Mouse (Mus musculus): ENCODE results near the gene Nr1d1.

The Nr1d1 gene

DNA sequence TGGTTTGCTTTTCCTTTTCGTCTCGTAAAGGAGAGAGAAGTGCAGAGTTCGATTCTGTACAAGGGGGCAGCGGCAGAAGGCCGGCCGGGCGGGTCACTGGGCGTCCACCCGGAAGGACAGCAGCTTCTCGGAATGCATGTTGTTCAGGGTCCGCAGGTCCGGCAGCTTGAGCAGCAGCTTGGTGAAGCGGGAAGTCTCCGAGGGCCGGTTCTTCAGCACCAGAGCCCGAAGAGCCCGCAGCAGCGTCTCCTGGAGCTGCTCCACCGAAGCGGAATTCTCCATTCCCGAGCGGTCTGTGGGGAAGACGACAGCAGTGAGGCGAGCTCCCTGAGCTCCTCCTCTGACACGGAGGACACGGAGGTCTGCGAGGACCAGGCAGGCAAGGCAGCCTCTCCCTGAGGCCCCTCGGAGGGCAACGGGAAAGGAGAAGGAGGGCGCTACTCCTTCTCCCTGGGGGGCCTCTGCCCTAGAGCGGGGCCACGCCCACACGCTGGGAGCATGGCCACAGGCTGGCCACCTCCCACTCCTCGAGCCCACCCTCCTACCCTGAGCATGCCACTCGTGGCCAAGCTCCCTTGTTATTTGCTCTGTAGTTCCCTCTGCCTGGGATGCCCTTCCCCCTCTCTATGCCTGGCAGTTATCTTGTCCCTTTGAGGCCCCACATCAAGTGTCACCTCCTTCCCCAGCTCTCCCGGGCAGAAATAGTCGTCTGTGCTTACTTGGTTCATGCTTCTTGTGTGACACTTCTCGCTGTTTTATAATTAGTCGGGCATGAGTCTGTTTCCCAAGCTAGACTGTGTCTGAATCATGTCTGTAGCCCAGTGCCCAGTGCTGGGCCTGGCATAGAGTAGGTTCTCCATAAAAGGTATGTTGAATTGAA lies 6.8 kb downstream of the Nr1d1 start:
- CTCF ChIA-PET: interaction anchor here in 3 of 4 experiments (0.6 to 2.0 kb wide), 8 partner anchors 9 to 378 kb away, joined by 3 to 12 read pairs (median 4); no protein-coding TSS in a partner anchor
- POLR2A ChIA-PET: interaction anchor here in 3 of 4 experiments (0.6 to 2.0 kb wide), 20 partner anchors 8 to 88 kb away, joined by 3 to 13 read pairs (median 3); partner anchors contain the start of gene Thra (in 2 of the 3)

DNA sequence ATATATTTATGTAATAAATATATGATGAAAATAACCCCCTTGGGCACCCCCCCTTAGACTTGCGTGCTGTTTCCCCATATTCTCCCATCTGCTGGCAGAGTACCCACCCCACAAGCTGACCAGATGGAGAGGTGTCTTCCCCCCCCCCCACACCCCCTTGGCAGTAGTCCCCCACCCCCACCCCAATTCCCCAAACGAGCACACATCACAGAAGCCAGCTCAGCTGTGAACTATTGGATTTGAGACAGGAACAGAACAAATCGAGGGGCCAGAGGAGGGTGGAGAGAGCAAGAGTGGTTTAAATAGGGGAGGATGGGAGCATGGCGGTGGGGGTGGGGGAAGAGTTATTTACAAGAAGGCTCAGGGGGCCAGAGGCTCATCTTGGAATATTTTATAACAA lies 7.4 kb downstream of the Nr1d1 start:
- POLR2A ChIA-PET: interaction anchor here in 3 of 4 experiments (0.6 to 2.0 kb wide), 17 partner anchors 9 to 1987 kb away, joined by 3 to 13 read pairs (median 3); partner anchors contain the start of gene Thra (in 1 of the 3)
- CTCF ChIA-PET: interaction anchor here in 3 of 4 experiments (0.6 to 2.0 kb wide), 9 partner anchors 9 to 378 kb away, joined by 3 to 12 read pairs (median 3); no protein-coding TSS in a partner anchor

DNA sequence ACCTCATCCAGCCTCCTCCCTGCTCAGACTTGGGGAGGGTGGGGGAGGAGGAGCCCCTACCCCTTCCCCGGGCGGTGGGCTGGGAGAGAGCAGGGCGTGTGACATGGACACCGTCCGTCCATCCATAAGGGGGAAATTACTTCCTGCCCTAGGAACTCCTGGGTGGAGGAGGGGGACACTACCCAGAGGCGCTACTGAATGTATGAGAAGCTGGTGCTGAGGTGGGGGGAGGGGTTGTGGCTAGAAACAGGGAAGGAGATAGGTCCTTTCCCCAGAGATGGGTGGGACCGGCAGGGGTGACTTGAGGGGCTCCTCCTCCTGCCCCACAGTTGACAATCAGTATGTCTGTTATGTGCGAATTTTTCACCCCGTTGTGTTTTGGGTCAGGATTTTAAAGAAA lies 7.9 kb downstream of the Nr1d1 start:
- CTCF ChIA-PET: interaction anchor here in 3 of 4 experiments (0.6 to 2.0 kb wide), 7 partner anchors 9 to 379 kb away, joined by 3 to 12 read pairs (median 3); no protein-coding TSS in a partner anchor
- POLR2A ChIA-PET: interaction anchor here in 3 of 4 experiments (0.6 to 2.0 kb wide), 11 partner anchors 10 to 1986 kb away, joined by 3 to 13 read pairs (median 3); partner anchors contain the start of gene Thra (in 1 of the 3)

DNA sequence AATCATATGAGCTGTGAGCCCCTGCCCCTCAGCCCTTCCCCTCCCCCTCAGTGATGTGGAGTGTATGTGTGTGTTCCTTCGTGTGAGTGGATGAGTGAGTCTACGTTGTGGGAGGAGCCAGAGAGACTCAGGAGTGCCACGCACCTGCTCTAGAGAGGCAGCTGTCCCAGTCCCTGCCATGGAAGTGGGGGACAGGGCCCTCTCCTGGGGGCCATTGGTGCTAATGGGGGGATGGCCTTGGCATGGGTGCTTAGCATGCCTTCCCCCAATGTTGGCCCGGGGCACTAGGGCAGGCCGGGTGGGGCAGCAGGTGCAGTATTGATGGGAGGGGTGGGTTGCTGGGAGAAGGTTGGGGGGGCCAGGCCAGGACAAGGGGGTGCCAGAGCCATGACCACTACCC lies 8.3 kb downstream of the Nr1d1 start:
- ChIA-PET CTCF (interaction anchor here in 2 of 4 experiments (1.0 to 2.0 kb wide), 4 partner anchors 10 to 60 kb away, joined by 3 to 5 read pairs (median 3); no protein-coding TSS in a partner anchor), POLR2A (interaction anchor here in 2 of 4 experiments (0.6 to 1.7 kb wide), 4 partner anchors 10 to 24 kb away, joined by 3 to 8 read pairs (median 3); no protein-coding TSS in a partner anchor)

DNA sequence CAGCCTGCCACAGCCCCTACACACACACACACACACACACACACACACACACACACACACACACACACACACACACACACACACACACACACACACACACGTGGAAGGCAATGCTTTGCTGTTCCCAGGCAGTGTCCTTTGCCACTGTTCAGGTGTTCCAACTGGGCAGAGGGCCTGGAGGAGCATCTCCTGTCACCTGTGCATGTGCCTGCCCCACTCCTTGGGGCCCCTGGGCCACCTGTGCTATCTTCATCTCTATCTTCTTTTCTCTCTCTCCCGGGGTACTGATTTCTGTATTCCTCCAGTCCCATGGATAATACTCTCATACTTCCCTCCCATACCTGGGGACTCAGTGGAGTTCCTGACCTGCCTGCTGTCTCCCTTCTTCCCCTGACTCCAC lies 8.8 kb downstream of the Nr1d1 start:
- ChIA-PET CTCF (interaction anchor here in 1 of 4 experiments (1.0 to 1.1 kb wide), 2 partner anchors 48 to 49 kb away, joined by 3 to 4 read pairs; no protein-coding TSS in a partner anchor), POLR2A (interaction anchor here in 2 of 4 experiments (0.6 to 5.1 kb wide), 4 partner anchors 8 to 24 kb away, joined by 3 to 70 read pairs (median 6); partner anchors contain the start of gene Nr1d1 (in 1 of the 2))

DNA sequence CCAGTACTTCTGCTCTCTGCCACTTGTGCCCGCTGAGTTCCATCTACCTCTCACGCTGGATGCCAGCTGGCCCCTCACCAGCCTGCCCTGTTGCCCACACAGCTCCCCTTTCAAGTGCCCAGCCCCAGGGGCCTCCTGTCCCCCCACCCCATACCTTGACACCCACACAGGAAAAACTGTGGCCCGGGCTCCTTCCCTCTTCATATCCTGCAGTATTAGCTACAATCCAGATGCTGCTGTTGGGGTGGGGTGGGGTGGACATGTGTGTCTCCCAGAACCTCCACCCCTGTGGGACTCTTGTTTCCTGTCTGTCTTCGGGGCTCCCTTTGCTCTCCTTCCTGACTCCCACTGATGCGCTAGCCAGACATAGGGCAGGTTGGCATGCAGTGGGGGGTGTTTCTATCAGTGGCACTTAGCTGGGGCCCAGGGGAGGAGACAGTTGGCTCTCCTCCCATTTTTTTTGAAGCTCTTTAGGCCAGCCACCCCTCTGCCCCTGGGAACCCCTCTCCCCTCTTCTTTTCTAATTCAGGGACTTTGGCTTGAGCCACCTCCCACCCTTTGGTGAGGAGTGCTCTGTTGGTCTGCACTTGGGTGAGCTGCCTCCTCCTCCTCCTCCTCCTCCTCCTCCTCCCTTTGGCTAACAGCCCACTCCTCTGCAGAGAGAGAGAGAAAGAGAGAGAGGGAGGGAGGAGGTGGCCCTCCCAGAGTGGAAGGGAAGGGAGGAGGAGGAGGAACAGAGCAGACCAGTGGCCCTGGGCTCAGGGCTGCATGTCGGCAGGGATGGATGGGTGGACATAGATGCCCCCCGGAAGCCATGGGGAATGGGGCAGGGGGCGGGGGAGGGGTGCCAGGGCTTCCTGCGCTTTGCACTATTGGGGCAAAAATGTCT lies 9.5 kb downstream of the Nr1d1 start:
- POLR2A ChIA-PET: interaction anchor here in 2 of 4 experiments (0.6 to 5.3 kb wide), 14 partner anchors 9 to 84 kb away, joined by 3 to 76 read pairs (median 4); partner anchors contain the start of genes Nr1d1 (in 2 of the 2), Thra (in 2 of the 2), Med24 (in 1 of the 2) and Msl1 (in 1 of the 2)
- CTCF ChIA-PET: interaction anchor here in 3 of 4 experiments (0.7 to 3.9 kb wide), 8 partner anchors 8 to 1965 kb away, joined by 3 to 28 read pairs (median 4); no protein-coding TSS in a partner anchor

DNA sequence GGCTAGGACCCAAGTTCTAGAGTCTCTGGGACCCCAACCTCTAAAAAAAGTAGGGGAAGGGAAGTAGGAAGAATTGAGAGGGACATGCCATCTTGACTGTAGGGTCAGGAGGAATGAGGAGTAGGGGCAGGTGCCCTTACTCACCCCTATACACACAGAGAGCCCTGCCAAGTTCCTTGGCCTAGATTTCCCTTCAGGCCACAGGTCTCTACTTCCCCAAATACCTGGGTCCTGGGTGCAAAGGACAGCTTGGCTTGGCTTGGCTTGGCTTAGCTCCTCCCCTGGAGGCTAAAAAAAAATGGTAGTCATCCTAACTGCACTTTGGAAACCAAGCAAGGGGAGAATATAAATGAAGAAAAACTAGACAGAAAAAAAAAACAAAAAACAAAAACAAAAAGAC lies 10.4 kb downstream of the Nr1d1 start:
- ChIA-PET CTCF (interaction anchor here (0.6 to 3.9 kb wide), 8 partner anchors 9 to 1966 kb away, joined by 3 to 28 read pairs (median 6); no protein-coding TSS in a partner anchor), POLR2A (interaction anchor here (0.7 to 5.3 kb wide), 14 partner anchors 9 to 1569 kb away, joined by 3 to 76 read pairs (median 4); partner anchors contain the start of genes Nr1d1 (in 2 of the 4), Thra (in 2 of the 4), Med24 (in 1 of the 4) and Psmd3 (in 1 of the 4))

DNA sequence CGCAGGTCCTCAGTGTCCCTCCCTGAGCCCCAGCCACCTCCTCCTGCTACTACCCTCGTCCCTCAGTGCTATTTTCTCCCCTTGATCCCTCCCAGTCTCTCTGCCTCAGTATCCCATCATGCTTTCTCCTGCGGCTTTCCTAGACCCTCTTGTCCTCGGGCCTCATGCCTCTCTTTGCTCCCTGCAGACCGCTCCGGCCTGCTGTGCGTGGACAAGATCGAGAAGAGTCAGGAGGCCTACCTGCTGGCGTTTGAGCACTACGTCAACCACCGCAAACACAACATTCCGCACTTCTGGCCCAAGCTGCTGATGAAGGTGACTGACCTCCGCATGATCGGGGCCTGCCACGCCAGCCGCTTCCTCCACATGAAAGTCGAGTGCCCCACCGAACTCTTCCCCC lies 11.0 kb downstream of the Nr1d1 start:
- POLR2A ChIA-PET: interaction anchor here (0.6 to 5.3 kb wide), 16 partner anchors 10 to 302 kb away, joined by 3 to 76 read pairs (median 5); partner anchors contain the start of genes Nr1d1 (in 3 of the 4), Psmd3 (in 2 of the 4), Thra (in 2 of the 4) and Med24 (in 1 of the 4)

DNA sequence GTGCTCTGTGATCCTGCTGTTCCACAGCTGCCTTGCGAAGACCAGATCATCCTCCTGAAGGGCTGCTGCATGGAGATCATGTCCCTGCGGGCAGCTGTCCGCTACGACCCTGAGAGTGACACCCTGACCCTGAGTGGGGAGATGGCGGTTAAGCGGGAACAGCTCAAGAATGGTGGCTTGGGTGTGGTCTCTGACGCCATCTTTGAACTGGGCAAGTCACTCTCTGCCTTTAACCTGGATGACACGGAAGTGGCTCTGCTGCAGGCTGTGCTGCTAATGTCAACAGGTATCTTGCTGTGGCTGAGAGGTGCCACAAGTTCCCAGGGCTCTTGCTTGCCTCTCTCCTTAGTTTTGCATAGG lies 11.7 kb downstream of the Nr1d1 start:
- ChIA-PET POLR2A (interaction anchor here (0.5 to 5.3 kb wide), 33 partner anchors 9 to 303 kb away, joined by 3 to 76 read pairs (median 4); partner anchors contain the start of genes Nr1d1 (in 3 of the 4), Thra (in 3 of the 4), Med24 (in 1 of the 4) and Psmd3 (in 1 of the 4)), CTCF (interaction anchor here (0.6 to 3.9 kb wide), 34 partner anchors 9 to 82 kb away, joined by 3 to 34 read pairs (median 7); partner anchors contain the start of genes Thra (in 2 of the 4), Med24 (in 1 of the 4), Nr1d1 (in 1 of the 4) and Psmd3 (in 1 of the 4))

More for the DNA sequence above, 11.0 kb downstream of the Nr1d1 start:
- CTCF ChIA-PET: interaction anchor here in 3 of 4 experiments (0.9 to 3.9 kb wide), 15 partner anchors 9 to 48 kb away, joined by 3 to 34 read pairs (median 13); partner anchors contain the start of genes Nr1d1 (in 1 of the 3) and Thra (in 1 of the 3)

DNA sequence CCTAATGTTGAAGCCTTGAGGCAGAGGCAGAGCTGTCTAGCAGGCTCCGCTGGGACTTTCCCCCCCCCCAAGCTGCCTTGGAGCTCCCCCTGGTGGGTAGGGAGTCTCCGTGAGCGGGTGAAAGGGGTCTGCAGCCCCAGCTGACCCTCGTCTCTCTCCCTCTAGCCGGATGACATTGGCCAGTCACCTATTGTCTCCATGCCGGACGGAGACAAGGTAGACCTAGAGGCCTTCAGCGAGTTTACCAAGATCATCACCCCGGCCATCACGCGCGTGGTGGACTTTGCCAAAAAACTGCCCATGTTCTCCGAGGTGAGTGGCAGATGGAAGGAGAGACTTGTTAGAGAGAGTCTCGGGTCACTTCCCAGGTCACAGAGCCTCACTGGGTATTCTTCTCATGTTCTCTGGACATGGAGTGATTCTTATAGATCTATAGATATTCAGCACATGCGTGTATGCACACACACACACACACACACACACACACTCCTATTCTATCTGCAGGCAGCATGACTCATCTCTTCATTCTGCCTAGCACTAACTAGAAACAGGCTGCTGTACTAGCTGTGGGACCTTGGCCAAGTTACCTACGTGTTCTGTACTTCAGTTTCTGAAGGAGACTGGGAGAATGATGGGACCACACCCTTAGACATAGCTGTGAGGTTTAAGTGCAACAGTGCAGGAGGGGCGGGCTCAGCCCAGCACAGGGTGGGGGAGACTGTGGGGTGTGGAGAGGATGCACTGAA lies 12.2 kb downstream of the Nr1d1 start:
- CTCF ChIA-PET: interaction anchor here (0.6 to 3.9 kb wide), 68 partner anchors 9 to 1894 kb away, joined by 3 to 34 read pairs (median 5); partner anchors contain the start of genes Thra (in 3 of the 4), Csf3 (in 1 of the 4), Med24 (in 1 of the 4) and Nr1d1 (in 1 of the 4)
- POLR2A ChIA-PET: interaction anchor here (0.5 to 5.3 kb wide), 45 partner anchors 8 to 283 kb away, joined by 3 to 76 read pairs (median 3); partner anchors contain the start of genes Nr1d1 (in 3 of the 4), Thra (in 3 of the 4), Med24 (in 2 of the 4) and Psmd3 (in 1 of the 4)

DNA sequence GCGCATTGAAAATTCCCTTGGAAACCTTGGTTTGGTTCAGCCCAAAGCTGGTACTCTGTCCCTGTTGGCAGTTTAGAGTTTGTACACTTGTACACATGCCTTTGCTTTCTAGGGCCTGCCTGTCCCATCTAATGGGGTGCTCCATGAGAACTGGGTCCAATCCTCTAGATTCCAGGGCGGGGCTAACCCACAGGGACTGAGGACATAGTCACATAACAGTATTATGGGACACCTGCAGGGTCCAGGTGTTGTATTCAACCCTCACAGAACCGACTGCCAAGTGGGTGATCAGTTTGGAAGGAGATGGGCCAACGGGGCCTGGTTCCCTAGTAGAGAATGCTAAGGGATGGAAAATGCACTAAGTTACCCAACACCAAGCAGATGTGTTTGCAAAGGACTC lies 13.2 kb downstream of the Nr1d1 start:
- ChIA-PET CTCF (interaction anchor here (0.7 to 3.9 kb wide), 45 partner anchors 8 to 81 kb away, joined by 3 to 34 read pairs (median 6); partner anchors contain the start of genes Thra (in 3 of the 4), Csf3 (in 1 of the 4), Med24 (in 1 of the 4) and Nr1d1 (in 1 of the 4)), POLR2A (interaction anchor here in 3 of 4 experiments (0.7 to 5.3 kb wide), 18 partner anchors 8 to 175 kb away, joined by 3 to 76 read pairs (median 4); partner anchors contain the start of genes Nr1d1 (in 2 of the 3) and Thra (in 2 of the 3))

DNA sequence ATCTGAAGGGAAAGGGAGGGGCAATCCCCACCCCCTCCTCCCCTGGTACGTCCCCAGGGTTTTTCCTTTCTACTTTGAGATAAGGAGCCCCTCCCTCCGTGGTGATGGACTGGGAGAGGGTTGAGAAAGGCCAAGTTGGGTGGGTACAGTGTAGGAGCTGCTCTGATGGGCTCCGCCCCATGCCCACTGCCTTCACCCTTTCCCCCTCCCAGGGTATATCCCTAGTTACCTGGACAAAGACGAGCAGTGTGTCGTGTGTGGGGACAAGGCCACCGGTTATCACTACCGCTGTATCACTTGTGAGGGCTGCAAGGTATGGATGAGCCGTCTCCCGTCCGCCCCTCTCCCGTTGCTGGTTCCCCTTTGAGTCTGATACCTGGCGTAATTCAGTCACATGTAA lies 18.4 kb downstream of the Nr1d1 start:
- POLR2A ChIA-PET: interaction anchor here in 1 of 4 experiments (1.6 kb wide), 1 partner anchor 13 kb away, joined by 4 read pairs; no protein-coding TSS in a partner anchor

DNA sequence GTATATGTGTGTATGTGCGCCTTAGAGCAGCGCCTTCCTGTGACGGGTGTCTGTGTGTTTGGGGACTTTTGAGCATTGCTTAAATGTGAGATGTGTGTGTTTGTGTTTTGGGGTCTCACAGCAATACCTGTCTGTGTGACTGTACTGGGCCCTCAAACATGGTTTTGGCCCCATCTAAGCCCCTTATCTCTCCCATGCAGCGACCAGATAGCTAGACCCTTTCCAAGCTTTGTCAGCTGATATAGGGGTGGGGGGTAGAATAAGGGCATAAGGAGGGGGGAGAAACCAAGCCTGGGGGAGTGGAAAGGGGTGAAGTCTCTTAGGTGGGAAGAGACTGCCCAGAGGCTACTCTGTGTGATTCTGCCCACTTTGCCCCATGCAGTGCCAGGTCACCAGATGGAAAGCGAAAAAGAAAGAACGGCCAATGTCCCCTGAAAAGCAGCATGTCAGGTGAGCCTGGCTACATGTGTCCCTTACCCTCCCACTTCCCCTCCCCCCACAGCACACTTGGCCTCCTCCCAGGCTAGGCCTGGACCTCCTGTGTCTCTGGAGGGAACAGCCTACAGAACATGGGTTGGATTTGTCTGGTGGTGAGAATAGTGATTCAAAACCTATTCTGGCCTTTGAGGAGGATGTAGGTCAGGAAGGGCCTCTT lies 19.3 kb downstream of the Nr1d1 start:
- ChIA-PET POLR2A (interaction anchor here in 1 of 4 experiments (0.6 kb wide), 1 partner anchor 14 kb away, joined by 5 read pairs; no protein-coding TSS in a partner anchor), CTCF (interaction anchor here in 1 of 4 experiments (0.6 kb wide), 1 partner anchor 366 kb away, joined by 9 read pairs; no protein-coding TSS in a partner anchor)

More for the DNA sequence above, 18.4 kb downstream of the Nr1d1 start:
- CTCF ChIA-PET: interaction anchor here in 2 of 4 experiments (0.6 to 0.7 kb wide), 2 partner anchors 35 to 367 kb away, joined by 3 to 9 read pairs; no protein-coding TSS in a partner anchor

DNA sequence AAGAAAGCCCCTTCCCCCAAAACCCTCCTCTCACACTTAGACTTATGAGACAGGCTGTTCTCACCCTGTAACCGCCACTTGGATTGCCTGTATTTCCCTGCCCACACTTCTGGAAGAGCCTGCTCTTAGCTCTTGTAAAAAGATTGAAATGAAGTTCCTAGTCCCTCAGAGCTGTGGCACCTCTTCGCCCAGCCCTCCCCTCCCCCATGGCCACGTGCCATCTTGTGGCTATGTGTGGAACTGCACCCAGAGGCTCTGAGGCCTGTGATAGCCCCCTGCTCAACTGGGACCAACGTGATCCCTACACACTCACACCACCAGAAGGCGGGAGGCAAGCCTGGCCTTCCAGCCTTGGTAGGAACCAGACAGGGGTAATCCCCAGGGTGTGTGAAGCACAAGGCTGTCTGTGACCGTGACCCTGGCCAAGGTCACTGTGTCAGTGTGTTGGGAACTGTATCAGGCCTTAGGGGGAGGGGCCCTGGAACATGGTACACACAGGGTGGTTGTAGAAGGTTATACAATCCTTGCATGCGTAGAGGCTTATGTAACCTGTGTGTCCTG lies 20.4 kb downstream of the Nr1d1 start:
- ChIA-PET POLR2A (interaction anchor here (0.5 to 2.8 kb wide), 32 partner anchors 8 to 808 kb away, joined by 3 to 29 read pairs (median 5); partner anchors contain the start of genes Thra (in 3 of the 4), Cdc6 (in 1 of the 4), Csf3 (in 1 of the 4) and Nr1d1 (in 1 of the 4)), CTCF (interaction anchor here (0.6 to 3.5 kb wide), 28 partner anchors 8 to 210 kb away, joined by 3 to 69 read pairs (median 6); partner anchors contain the start of genes Thra (in 3 of the 4) and Med24 (in 1 of the 4))

Data from embryonic stem cell, embryonic (primary cell).